Mouse (Mus musculus) small intestine, adult 2 months (tissue): ENCODE measurements around the gene Pkmyt1.

Source experiments
- CTCF ChIP-seq: fragments of 200-500 bp; IDR thresholded peaks from 2 replicates; pipeline ENCODE4 v1.5.1; 2012; ENCODE audit warnings: low read depth, mild to moderate bottlenecking, control low read depth, inconsistent platforms, low read length, moderate library complexity, mixed read lengths; ENCODE audit not compliant: insufficient replicate concordance, insufficient read length; ENCODE audit errors: extremely low read depth
- POLR2A ChIP-seq: fragments of 200-500 bp; IDR thresholded peaks from 2 replicates; pipeline ENCODE4 v1.6.1; 2012; ENCODE audit warnings: low read depth, mild to moderate bottlenecking, control low read depth, inconsistent platforms, low read length, moderate library complexity

DNA sequence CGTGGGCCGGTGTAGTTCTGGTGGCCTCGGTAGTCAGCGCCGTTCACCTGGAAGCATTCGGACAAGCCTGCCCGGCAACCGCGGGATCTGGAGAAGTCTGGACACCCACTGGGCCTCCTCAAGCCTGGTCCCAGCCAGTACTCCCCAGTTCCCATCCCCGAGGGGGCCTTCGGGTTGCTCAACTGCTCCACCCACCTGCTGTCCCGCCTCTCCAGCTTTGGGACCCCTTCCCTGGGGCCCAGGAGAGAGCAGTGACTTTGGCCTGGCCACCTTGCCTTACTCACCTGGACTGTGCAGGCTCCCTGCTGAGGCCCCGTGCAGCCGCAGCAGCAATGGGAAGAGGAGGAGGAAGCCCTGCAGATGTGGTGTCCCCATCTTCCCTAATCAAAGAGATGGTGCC, 18.5 kb downstream of the Pkmyt1 start:
- TF ChIP-seq POLR2A (no peak), CTCF (no peak)
